Mouse (Mus musculus) G1E (cell line): ENCODE data around the gene Hcfc1r1.

Source experiments
- CTCF ChIP-seq: IDR thresholded peaks from 2 replicates; pipeline ENCODE4 v1.5.1; 2012; ENCODE audit warnings: low read depth, low read length, inconsistent platforms, mixed read lengths
- GATA1 ChIP-seq: IDR thresholded peaks from 2 replicates; pipeline ENCODE4 v1.6.1; 2012; ENCODE audit warnings: borderline replicate concordance, low read length, inconsistent platforms, mixed read lengths
- GATA2 ChIP-seq: IDR thresholded peaks from 2 replicates; pipeline ENCODE4 v1.6.1; 2012; ENCODE audit warnings: low read depth, low read length, inconsistent platforms, borderline replicate concordance
- POLR2AphosphoS5 ChIP-seq: IDR thresholded peaks from 2 replicates; pipeline ENCODE4 v1.6.1; 2012; ENCODE audit warnings: low read depth, low read length, inconsistent platforms; ENCODE audit not compliant: insufficient replicate concordance
- TAL1 ChIP-seq: conservative IDR thresholded peaks from 2 replicates; pipeline ENCODE4 v1.6.1; 2012; ENCODE audit warnings: low read depth, low read length, inconsistent platforms, mixed read lengths

DNA sequence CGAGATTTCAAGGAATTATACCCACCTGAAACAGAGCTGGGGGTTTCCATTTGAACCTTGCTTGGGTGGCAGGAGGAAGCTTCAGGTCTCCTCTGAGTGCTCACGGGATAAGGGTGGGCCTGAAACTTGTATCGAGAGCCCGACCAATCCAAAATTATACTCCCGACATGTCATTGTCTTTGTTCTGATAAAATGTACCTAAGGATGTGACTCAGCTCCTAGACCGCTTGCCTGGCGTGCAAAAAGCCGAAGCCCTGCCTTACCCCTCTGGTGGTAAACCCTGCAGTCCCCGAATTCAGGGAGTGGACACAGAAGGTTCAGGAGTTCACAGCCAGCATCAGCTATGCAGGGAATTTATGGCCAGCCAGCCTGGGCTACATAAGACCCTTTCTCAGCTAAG is 6.9 kb downstream of the Hcfc1r1 start:
- TF ChIP-seq CTCF (no peak), GATA1 (no peak), POLR2AphosphoS5 (no peak), TAL1 (no peak), GATA2 (no peak)
